Mouse (Mus musculus): Measurements from ENCODE around the gene Srp68.

GRCm38 (mm10) chr11:116282089-116282488, 8.1 kb upstream of the Srp68 start:
- TF ChIP-seq EP300 (optimal IDR thresholded peaks at IDR 0.05): no peak
- TF ChIP-seq CTCF (IDR thresholded peaks at IDR 0.05; ENCODE audit: low read depth): peak; percentile 54

Measured in stomach, postnatal 0 days (tissue).